Mouse (Mus musculus) cerebellum, postnatal 4 days (tissue): Measurements from ENCODE around the gene Gins1.
"Not testable (repeated sequence)": the region's sequence is repeated elsewhere in the genome, so short reads cannot be mapped to it uniquely, and the experiment has no call there.

Experiments used
- DNase-seq, 2 experiments: peaks; one replicate each; pipeline ENCODE4 v3.0.0; 2022; ENCODE audit warnings: low spot score in 2 of 2, mixed read lengths in 1 of 2

The Gins1 gene

GRCm38 (mm10) chr2:150910295-150910881 is 5.2 kb downstream of the Gins1 start:
- no peak for DNase-seq

- DNase-seq, result no peak
Measured at GRCm38 (mm10) chr2:150914781-150915515, 9.7 kb downstream of the Gins1 start.

GRCm38 (mm10) chr2:150915786-150916185 is 10.6 kb downstream of the Gins1 start:
- no peak for DNase-seq

GRCm38 (mm10) chr2:150918720-150919119 is 13.5 kb downstream of the Gins1 start:
- DNase-seq, result no peak

GRCm38 (mm10) chr2:150920543-150920942 is 15.3 kb downstream of the Gins1 start:
- DNase-seq, result no peak

- no peak for DNase-seq
Measured at GRCm38 (mm10) chr2:150921697-150922096, 16.5 kb downstream of the Gins1 start.

- no peak for DNase-seq
Measured at GRCm38 (mm10) chr2:150922165-150922564, 17.0 kb downstream of the Gins1 start.

- DNase-seq, result no peak
Measured at GRCm38 (mm10) chr2:150923026-150923425, 17.8 kb downstream of the Gins1 start.

- DNase-seq, result no peak
Measured at GRCm38 (mm10) chr2:150923505-150923904, 18.3 kb downstream of the Gins1 start.

- DNase-seq, result peak in 1 of 2 experiments; percentile 44
Measured at GRCm38 (mm10) chr2:150927038-150927720, 22.0 kb downstream of the Gins1 start.

- DNase-seq, result no peak
Measured at GRCm38 (mm10) chr2:150929156-150929555, 24.0 kb downstream of the Gins1 start.

GRCm38 (mm10) chr2:150930806-150931205 is 25.6 kb downstream of the Gins1 start:
- no peak for DNase-seq

- DNase-seq, result no peak
Measured at GRCm38 (mm10) chr2:150933482-150933881, 28.3 kb downstream of the Gins1 start.

GRCm38 (mm10) chr2:150934659-150935058 is 29.5 kb downstream of the Gins1 start:
- DNase-seq, result no peak

GRCm38 (mm10) chr2:150944017-150944416 is 38.8 kb downstream of the Gins1 start:
- no peak for DNase-seq

- not testable (repeated sequence) for DNase-seq
Measured at GRCm38 (mm10) chr2:150947341-150947740, 42.1 kb downstream of the Gins1 start.

GRCm38 (mm10) chr2:150947880-150948611 is 42.8 kb downstream of the Gins1 start:
- DNase-seq, result not testable (repeated sequence)

- DNase-seq, result no peak
Measured at GRCm38 (mm10) chr2:150948786-150949185, 43.6 kb downstream of the Gins1 start.

GRCm38 (mm10) chr2:150949652-150950051 is 44.5 kb downstream of the Gins1 start:
- peak in 1 of 2 experiments; percentile 21 for DNase-seq

- no peak for DNase-seq
Measured at GRCm38 (mm10) chr2:150950056-150950455, 44.9 kb downstream of the Gins1 start.

- peak in 1 of 2 experiments; percentile 27 for DNase-seq
Measured at GRCm38 (mm10) chr2:150951201-150951600, 46.0 kb downstream of the Gins1 start.

GRCm38 (mm10) chr2:150955859-150956258 is 50.7 kb downstream of the Gins1 start:
- DNase-seq, result no peak
